Mouse (Mus musculus): ENCODE results near the gene Gm39566. TPM values are rescaled to one million over a fixed set of nuclear protein-coding genes. Genes with fewer than 3 reads are reported as not detected.
"Not testable (repeated sequence)": the region's sequence is repeated elsewhere in the genome, so short reads cannot be mapped to it uniquely, and the experiment has no call there.

Gene Gm39566
- polyA plus RNA-seq (2016; fragmentation: Nextera tagmentation; extraction: Ambion mirVana) = not detected in 2 replicates

DNA sequence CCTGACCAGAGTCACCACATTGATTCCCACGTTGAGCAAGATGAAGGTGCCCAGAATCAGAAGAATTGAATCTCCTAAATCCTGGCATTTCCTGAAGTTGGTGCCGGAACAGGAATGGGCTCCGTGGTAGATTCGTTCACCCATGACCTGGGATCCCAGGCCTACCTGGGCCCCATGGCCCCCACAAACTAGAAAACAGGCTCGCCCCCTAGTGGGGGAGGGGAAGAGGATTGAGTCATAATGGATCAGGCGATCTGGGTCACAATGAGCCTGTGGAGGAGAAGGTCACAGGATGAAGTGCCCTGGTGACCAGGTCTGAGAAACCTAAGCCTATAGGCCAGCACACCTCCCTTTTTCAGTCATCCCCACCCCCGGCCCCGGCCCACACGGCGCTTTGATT lies at the start of gene Gm39566:
TSS of gene Gm39566 (minus strand) at position 144 of the 400 bp plus-strand sequence.
- peaks cover 19% of the 10 kb centered on the region for H3K9me3 ChIP-seq (replicated peaks)
- H3K27ac ChIP-seq (replicated peaks) = no peak within 1 kb of the TSS
- H3K4me3 ChIP-seq = no peak within 1 kb of the TSS
- DNase-seq (ENCODE audit: low spot score) = no peak
- no peaks in the 10 kb centered on the region; the same call in 1 of the 2 replicates for H3K27me3 ChIP-seq (ENCODE audit: low read depth, poor library complexity, severe bottlenecking)
- WGBS = 66% methylated on average over 10 of the region's 10 CpGs
- no peaks in the 10 kb centered on the region for H3K4me1 ChIP-seq
- H3K36me3 ChIP-seq = no peaks in the 10 kb centered on the region

- Histone ChIP-seq H3K9me3 (replicated peaks) (no peaks in the 10 kb centered on the region), H3K27ac (replicated peaks) (0 out of 2 replicates have a peak overlapping the region, but pooled peaks have one; percentile 33), H3K36me3 (no peaks in the 10 kb centered on the region), H3K27me3 (ENCODE audit: low read depth, poor library complexity, severe bottlenecking) (peaks cover 8% of the 10 kb centered on the region), H3K4me1 (peaks cover 14% of the 10 kb centered on the region), H3K4me3 (no peak overlapping the region)
- DNase-seq (ENCODE audit: low spot score) = no peak
- WGBS = 65% methylated on average over 8 of the region's 8 CpGs
Measured at GRCm38 (mm10) chr11:69864138-69864860, 49.2 kb upstream of the Gm39566 start.

DNA sequence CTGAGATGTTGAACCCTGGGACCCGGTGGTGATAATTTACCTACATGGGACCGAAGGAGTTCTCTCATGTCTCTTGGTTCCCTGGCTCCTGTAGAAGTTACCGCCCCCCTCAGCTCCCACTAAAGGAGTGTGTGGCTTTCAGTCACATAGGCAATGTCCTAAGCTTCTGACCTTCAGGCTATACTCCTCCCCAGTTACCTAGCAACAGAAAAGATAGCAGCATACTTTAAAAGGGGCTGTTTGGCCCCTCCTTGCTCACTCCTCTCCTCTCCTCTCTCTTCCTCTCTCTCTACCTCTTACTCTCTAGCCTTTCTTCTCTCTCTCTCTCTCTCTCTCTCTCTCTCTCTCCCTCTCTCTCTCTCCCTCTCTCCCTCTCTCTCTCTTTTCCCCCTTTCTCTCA lies 48.6 kb upstream of the Gm39566 start:
- not testable (repeated sequence) for H3K4me3 ChIP-seq; H3K9me3 ChIP-seq (replicated peaks); H3K36me3 ChIP-seq; DNase-seq (ENCODE audit: low spot score)
- 0 out of 2 replicates have a peak overlapping the region, but pooled peaks have one; percentile 33 for H3K27ac ChIP-seq (replicated peaks)
- 78% methylated on average over 3 of the region's 3 CpGs for WGBS
- peaks cover 15% of the 10 kb centered on the region for H3K4me1 ChIP-seq
- peaks cover 14% of the 10 kb centered on the region for H3K27me3 ChIP-seq (ENCODE audit: low read depth, poor library complexity, severe bottlenecking)

GRCm38 (mm10) chr11:69858113-69858998 lies 43.3 kb upstream of the Gm39566 start, which contains the start of gene Tnk1:
Gene Tnk1 (minus strand): TSS chr11:69858730.
- no peak within 1 kb of the TSS for H3K27ac ChIP-seq (replicated peaks)

GRCm38 (mm10) chr11:69855347-69855746 lies 40.2 kb upstream of the Gm39566 start:
- Histone ChIP-seq H3K27ac (replicated peaks) (no peak overlapping the region; the same call in 1 of the 2 replicates), H3K4me1 (peaks cover 29% of the 10 kb centered on the region), H3K27me3 (ENCODE audit: low read depth, poor library complexity, severe bottlenecking) (peaks cover 42% of the 10 kb centered on the region), H3K4me3 (0 out of 2 replicates have a peak overlapping the region, but pooled peaks have one; percentile 9), H3K9me3 (replicated peaks) (no peaks in the 10 kb centered on the region), H3K36me3 (peaks cover 22% of the 10 kb centered on the region)
- WGBS = 24% methylated on average over 16 of the region's 16 CpGs
- peak; percentile 53 for DNase-seq (ENCODE audit: low spot score)

More at GRCm38 (mm10) chr11:69858113-69858998, 43.3 kb upstream of the Gm39566 start, which contains the start of gene Tnk1:
- Histone ChIP-seq H3K4me3 (0 out of 2 replicates have a peak within 1 kb of the TSS, but pooled peaks have one; percentile 3), H3K9me3 (replicated peaks) (no peaks in the 10 kb centered on the region), H3K36me3 (no peaks in the 10 kb centered on the region), H3K27me3 (ENCODE audit: low read depth, poor library complexity, severe bottlenecking) (peaks cover 42% of the 10 kb centered on the region), H3K4me1 (peaks cover 18% of the 10 kb centered on the region)
- 22% methylated on average over 30 of the region's 30 CpGs for WGBS
- no peak for DNase-seq (ENCODE audit: low spot score)

DNA sequence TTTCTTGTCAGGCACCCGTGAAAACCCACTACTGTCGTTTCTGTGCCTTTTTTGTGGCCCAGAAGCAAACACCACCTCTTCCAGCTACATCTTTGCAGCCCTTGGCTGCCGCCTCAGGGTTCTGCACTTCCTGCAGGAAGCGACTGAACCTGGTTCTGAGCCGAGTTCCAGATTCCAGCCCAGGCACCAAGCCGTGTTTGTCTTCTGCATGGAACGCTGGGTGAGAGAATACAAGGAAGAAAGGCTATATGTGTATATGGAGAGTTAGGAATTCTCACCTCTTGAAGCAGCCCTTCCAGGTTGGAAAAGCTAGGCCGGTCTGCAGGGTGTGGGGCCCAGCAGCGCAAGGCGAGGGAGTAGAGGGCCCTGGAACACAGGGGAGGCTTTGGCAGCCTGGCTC lies 39.6 kb upstream of the Gm39566 start:
- H3K4me1 ChIP-seq = peaks cover 30% of the 10 kb centered on the region
- no peaks in the 10 kb centered on the region for H3K9me3 ChIP-seq (replicated peaks)
- 0 out of 2 replicates have a peak overlapping the region, but pooled peaks have one; percentile 33 for H3K27ac ChIP-seq (replicated peaks)
- H3K27me3 ChIP-seq (ENCODE audit: low read depth, poor library complexity, severe bottlenecking) = peaks cover 38% of the 10 kb centered on the region
- no peak overlapping the region for H3K4me3 ChIP-seq
- H3K36me3 ChIP-seq = peaks cover 28% of the 10 kb centered on the region
- DNase-seq (ENCODE audit: low spot score) = no peak
- WGBS = 89% methylated on average over 10 of the region's 10 CpGs

GRCm38 (mm10) chr11:69853994-69854393 lies 38.9 kb upstream of the Gm39566 start:
- Histone ChIP-seq H3K27me3 (ENCODE audit: low read depth, poor library complexity, severe bottlenecking) (peaks cover 31% of the 10 kb centered on the region), H3K9me3 (replicated peaks) (no peaks in the 10 kb centered on the region), H3K36me3 (peaks cover 35% of the 10 kb centered on the region), H3K4me1 (peaks cover 33% of the 10 kb centered on the region), H3K4me3 (no peak overlapping the region), H3K27ac (replicated peaks) (peak overlapping the region; percentile 14; the same call in 1 of the 2 replicates)
- DNase-seq (ENCODE audit: low spot score) = no peak
- 80% methylated on average over 7 of the region's 7 CpGs for WGBS

- Histone ChIP-seq H3K4me1 (peaks cover 52% of the 10 kb centered on the region), H3K36me3 (peaks cover 50% of the 10 kb centered on the region), H3K4me3 (no peak overlapping the region), H3K27me3 (ENCODE audit: low read depth, poor library complexity, severe bottlenecking) (peaks cover 3% of the 10 kb centered on the region; the same call in 1 of the 2 replicates), H3K27ac (replicated peaks) (no peak overlapping the region), H3K9me3 (replicated peaks) (no peaks in the 10 kb centered on the region)
- DNase-seq (ENCODE audit: low spot score) = no peak
- 85% methylated on average over 8 of the region's 8 CpGs for WGBS
Measured at GRCm38 (mm10) chr11:69850754-69851153, 35.7 kb upstream of the Gm39566 start.

DNA sequence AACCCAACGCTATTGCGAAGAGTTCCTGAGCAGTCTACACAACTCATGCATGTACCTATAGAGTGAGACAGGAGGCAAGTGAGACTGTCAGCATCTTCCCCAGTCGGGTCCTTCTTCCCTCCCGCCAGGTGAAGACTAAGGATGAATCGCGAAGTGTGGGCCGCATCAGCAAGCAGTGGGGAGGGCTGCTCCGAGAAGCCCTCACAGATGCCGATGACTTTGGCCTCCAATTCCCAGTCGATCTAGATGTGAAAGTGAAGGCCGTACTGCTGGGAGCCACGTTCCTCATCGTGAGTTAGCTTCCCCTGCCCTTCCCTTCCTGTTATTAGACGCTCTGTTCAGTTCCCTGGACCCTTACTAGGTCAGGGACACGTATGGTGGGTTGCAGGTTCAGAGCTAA lies 34.8 kb upstream of the Gm39566 start:
- peaks cover 51% of the 10 kb centered on the region for H3K4me1 ChIP-seq
- H3K36me3 ChIP-seq = peaks cover 50% of the 10 kb centered on the region
- H3K27me3 ChIP-seq (ENCODE audit: low read depth, poor library complexity, severe bottlenecking) = no peaks in the 10 kb centered on the region
- H3K4me3 ChIP-seq = no peak overlapping the region
- no peaks in the 10 kb centered on the region for H3K9me3 ChIP-seq (replicated peaks)
- DNase-seq (ENCODE audit: low spot score) = no peak
- 96% methylated on average over 15 of the region's 15 CpGs for WGBS
- H3K27ac ChIP-seq (replicated peaks) = no peak overlapping the region

GRCm38 (mm10) chr11:69849128-69849527 lies 34.0 kb upstream of the Gm39566 start:
- no peak for DNase-seq (ENCODE audit: low spot score)
- WGBS = 91% methylated on average over 9 of the region's 9 CpGs
- Histone ChIP-seq H3K36me3 (peaks cover 50% of the 10 kb centered on the region), H3K9me3 (replicated peaks) (no peaks in the 10 kb centered on the region), H3K27me3 (ENCODE audit: low read depth, poor library complexity, severe bottlenecking) (no peaks in the 10 kb centered on the region), H3K4me1 (peaks cover 48% of the 10 kb centered on the region), H3K4me3 (no peak overlapping the region), H3K27ac (replicated peaks) (no peak overlapping the region)

DNA sequence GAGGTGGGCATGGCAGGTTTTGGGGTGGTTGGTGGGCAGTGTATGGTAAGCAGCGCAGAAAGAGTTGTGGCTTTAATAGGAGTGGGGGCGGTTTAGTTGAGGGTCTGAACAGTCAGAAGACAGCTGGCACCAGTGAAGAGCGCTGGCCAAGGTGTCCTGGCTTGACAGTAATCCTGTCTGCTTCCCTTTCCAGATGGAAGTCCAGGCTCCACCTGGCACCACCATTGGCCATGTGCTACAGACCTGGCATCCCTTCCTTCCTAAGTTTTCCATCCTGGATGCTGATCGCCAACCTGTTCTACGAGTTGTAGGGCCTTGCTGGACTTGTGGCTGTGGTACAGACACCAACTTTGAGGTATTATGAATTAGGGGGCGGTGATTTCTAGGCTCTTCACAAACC lies 32.9 kb upstream of the Gm39566 start:
- 92% methylated on average over 6 of the region's 6 CpGs for WGBS
- peak overlapping the region; percentile 98 for H3K27ac ChIP-seq (replicated peaks)

More for the DNA sequence above, 32.9 kb upstream of the Gm39566 start:
- peaks cover 50% of the 10 kb centered on the region for H3K36me3 ChIP-seq
- DNase-seq (ENCODE audit: low spot score) = no peak
- H3K9me3 ChIP-seq (replicated peaks) = no peaks in the 10 kb centered on the region
- peak overlapping the region; percentile 79 for H3K4me3 ChIP-seq
- H3K4me1 ChIP-seq = peaks cover 44% of the 10 kb centered on the region
- no peaks in the 10 kb centered on the region for H3K27me3 ChIP-seq (ENCODE audit: low read depth, poor library complexity, severe bottlenecking)
